Mouse (Mus musculus) gastrocnemius, adult 18-20 months (tissue): ENCODE results near the gene Cdc14a. TPM values are rescaled to one million over a fixed set of nuclear protein-coding genes. Genes with fewer than 3 reads are reported as not detected.
A peak's percentile ranks its signal among the peaks of the same experiment; 100 is the strongest.
"Not testable (repeated sequence)": the region's sequence is repeated elsewhere in the genome, so short reads cannot be mapped to it uniquely, and the experiment has no call there.

Experiments used
- DNase-seq: peaks from one replicate; pipeline ENCODE4 v3.0.0; 2021; ENCODE audit warnings: low spot score
- total RNA-seq, 2 experiments: library from RNA; stranded (reverse); gene quantifications; 2 replicates each; pipeline ENCODE4 v1.2.3; 2021

Cdc14a gene
- total RNA-seq, 2 experiments from 2014 or later: 9.4 to 16.7 TPM

DNA sequence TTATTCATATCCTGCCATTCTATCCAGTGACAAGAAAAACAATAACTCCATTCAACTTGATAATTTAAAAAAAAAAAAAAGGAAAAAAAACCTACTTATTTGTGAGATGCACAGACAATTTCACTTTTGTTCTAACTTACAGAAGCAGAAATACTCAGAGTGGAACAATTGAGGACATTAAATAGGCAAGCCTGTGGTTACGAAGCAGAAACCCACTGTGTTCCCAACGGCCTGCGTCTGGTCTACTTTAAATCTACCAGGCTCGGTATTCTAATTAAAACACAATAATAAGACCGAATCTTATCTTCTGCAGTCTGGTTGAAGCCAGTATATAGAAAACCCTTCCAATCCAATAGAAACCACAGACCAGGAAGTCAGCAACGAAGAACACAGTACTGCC is 50.6 kb downstream of the Cdc14a start:
- no peak for DNase-seq

DNA sequence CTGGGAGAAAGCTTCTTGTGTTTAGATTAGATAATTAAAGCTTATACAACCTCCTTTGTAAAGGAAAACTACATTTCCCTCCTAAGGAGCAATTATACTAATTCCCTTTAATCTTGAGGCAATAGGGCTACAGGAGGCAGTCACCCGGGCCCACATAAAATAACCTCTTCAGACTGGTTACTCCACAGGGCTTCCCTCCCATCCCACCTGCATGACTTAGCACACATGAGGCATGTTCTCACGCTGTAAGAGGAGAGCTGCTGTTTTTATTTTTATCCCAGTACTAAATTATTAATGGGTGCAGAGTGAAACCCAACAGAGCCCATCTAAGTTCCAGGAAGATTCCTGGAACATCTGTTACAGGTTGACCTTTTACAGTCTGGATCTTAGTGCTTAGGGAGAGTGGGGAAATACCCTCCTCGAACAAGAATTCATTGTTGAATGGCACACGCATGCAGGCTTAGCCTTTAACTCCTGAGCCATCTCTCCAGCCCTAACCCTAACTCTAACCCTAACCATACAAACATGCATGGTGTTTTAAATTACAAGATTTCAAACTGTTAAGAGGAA is 54.9 kb downstream of the Cdc14a start:
- DNase-seq: peak; percentile 37

DNA sequence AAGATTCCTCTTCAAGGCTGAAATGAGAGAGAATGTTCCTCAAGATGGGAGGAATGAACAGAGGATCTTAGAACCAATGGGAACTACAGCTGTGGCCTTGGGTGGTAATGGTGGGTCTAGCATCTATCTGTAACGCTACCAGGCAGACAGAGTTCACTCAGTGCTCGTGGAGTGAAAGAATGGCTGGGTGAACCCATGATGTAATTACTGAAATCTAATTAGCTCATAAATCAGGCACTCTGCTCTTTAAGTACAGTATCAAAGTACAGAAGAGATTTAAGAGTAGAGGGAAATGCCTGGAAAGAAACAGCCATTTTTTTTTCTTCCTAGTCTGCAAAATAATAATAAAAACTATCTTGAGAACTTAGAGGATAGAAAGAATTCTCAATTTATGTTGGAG is 57.7 kb downstream of the Cdc14a start:
- DNase-seq: no peak

DNA sequence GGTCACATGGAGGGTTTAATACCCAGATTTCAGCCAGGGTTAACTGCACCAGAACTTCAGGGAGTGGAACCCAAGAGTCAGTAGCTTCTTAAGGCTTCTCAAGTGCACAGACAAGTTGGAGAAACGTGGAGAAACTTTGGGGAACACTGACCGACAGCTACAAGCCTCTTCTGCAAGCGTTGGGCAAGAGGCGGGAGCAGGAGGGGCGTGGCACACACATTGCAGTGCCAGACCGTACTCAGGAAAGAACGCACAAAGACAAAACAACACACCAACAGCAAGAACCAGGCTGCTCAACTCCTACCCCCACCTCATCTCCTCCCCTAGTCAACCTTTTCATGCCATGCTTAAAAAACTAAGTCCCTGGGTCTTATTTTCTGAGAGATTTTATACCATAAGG is 61.9 kb downstream of the Cdc14a start:
- no peak for DNase-seq

DNA sequence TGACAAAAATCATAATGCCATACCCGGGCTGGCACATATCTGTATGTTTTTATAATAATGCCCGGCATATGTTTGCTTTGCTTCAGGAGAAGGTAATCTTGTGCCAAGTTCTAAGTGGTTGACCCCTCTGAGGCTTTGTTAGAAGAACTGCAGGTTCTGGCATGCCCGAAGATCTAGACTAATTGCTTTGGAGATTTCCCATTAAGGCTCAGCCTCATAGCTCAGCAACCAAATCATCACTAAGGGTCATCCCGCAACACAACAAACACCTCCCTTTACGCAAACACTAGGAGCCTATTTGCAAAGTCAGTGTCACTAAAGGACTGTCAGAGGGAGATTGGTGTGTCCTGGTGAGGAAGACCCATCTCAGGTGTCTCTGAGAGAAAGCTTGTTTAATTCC is 62.7 kb downstream of the Cdc14a start:
- DNase-seq: no peak

- no peak for DNase-seq
These were observed 66.0 kb downstream of the Cdc14a start for GRCm38 (mm10) chr3:116357866-116358265.

DNA sequence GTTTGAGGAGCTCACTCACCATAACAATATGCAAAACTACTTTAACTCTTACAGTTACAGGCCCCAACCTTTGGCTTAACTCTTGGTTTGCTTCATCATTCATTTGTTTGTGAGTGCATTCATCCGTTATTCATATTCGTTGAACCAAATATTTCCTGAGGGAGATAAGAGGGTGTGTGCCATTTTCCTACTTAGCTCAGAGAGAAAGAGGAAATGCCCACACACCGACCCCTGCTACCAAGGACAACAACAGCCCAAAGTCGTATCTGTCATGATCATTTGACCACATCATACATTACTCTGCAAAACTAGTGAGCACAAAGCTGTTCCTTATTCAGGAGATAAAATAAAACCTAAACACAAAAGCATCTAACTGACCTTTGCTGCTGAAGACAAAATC is 66.7 kb downstream of the Cdc14a start:
- no peak for DNase-seq

DNA sequence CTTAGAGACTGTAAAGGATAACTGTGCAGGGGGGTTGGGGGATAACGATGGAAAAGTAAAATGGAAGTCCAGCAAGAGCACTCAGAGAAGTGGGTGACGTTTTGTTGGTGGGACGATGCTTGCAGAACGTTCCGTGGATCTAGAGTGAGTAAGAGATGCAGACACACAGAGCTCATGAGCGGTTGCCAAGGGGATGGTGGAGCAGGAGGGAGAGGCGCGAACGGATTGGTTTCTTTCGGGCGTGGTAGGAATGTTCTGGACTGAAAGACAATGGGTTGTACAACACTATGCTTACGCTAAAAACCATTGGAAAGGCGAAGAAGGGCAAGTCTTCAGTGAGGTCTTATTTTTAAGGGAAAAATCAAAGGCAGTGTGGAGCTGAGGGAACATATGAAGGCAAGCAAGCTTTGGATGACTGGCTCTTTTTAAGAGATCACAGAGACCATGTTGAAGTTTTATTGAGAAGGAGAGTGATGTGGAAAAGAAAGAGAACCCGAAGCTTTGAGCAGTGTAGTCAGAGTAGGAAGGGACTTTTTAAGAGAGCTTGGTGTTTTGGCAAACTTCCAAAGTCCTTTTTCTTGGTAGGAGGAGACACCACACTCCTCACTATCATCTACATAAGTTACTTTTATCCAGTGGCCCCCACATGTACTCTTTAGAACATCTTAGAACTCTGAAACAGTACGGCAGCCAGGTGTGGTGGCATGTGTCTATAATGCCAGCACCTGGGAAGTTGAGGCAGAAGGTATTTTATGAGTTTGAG is 68.6 kb downstream of the Cdc14a start:
- DNase-seq: no peak

DNA sequence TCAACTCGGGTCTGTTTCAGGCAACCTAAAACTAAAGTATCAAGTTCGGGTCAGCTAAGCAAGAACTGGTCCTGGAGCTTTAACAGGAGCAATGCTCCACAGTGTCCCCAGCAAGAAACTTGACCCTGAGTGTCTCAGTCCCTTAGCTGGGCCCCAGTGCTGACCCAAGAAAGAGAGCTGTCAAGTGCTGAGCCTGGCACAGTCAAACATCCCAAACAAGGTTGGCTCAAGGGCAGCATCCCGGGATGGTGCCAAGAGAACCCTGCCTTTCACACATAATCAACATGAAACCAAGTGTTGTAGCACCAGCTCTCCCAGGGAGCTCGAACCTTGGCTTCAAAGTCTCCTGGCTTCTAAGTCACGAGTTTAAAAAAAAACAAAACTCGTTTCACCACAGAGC is 71.3 kb downstream of the Cdc14a start:
- peak; percentile 84 for DNase-seq

DNA sequence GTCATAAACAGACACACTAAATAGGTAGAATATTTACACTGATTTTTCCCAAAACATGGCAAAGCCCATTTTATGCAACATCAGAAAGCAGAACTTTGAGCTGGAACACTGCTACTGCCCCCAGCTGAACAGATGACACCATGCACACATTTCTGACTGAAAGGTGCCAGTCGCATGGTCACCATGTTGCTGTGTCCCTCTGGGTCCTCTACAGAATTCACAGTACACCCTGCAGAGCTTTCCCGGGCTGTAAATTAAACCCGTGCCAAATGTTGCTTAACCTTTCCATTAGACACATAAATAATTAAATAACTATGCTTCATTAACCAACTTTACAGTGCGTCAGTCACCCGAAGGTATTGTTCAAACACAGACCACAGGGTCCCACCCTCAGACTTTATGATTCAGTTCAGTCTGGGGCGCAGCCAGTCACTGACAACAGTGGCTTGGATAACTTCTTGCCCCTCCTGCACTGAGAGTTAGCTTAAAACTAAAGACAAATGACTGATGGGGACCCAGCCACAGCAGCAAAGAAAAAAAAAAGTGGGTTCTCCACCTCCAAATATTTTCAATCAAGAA is 73.4 kb downstream of the Cdc14a start:
- no peak for DNase-seq

- DNase-seq: not testable (repeated sequence)
These were observed 76.3 kb downstream of the Cdc14a start for GRCm38 (mm10) chr3:116347571-116347970.

DNA sequence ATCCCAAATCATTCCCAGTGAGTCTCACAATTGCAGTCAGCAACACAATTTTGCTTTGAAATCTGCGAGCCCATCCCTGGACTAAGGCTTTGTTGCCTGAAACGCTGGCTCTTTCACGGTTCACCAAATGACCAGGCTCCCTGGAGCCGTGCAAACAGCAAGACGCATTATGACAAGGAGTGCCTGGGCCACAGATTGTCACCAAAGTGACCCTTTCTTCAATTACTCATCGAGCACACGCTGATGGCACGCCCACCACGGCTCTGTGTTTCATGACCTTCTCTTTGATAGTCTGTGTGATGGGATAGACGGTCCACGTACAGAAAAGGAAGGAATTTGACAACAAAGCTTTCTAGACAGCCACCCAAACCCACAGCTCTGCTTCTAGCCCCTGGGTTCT is 78.6 kb downstream of the Cdc14a start:
- DNase-seq: no peak

DNA sequence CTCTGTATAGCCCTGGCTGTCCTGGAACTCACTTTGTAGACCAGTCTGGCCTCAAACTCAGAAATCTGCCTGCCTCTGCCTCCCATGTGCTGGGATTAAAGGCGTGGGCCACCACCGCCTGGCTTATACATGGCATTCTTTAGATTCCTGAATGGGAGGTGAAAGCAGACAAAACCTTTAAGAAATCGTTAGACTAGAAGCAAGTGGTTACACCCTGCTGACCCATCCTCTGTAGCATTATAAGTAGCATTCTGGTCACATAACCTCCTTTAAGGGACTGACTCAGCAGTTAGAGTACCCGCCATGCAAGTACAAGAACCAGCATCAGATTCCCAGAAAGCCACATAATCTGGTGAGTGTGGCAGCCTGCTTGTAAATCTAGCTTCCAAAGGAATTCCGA is 81.6 kb downstream of the Cdc14a start:
- DNase-seq: no peak

DNA sequence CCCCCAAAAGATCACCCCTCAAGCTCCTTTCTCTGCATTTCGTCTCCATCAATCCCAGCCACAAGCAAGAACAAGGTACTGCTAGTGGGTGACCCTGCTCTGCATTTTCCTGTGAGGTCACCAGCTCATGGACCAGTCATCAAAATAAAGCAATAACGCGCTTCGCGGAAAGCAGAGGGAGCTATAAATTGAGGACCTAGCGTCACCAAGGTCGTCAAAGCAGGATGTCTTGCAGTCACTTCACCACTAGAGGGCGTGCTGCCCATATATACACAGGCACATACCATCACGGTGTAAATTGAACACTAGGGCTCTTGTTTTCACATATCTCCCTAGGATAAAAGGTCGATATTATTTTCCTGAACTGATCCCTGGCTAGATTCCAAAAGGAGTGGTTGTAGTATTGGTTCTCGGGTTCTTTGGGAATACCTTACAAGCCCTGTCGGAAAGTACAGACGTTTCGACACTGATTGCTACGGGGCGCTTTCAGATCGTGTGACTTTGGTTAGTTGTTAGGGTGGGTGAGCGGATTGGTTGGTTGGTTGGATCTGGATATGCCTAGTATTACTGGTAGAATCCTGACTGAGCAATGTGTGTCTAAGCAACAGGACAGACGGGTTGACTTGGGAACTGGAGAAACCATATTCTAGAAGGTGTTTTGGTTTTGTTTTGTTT is 82.7 kb downstream of the Cdc14a start:
- peak; percentile 76 for DNase-seq

- no peak for DNase-seq
These were observed 83.6 kb downstream of the Cdc14a start for GRCm38 (mm10) chr3:116340281-116340680.

DNA sequence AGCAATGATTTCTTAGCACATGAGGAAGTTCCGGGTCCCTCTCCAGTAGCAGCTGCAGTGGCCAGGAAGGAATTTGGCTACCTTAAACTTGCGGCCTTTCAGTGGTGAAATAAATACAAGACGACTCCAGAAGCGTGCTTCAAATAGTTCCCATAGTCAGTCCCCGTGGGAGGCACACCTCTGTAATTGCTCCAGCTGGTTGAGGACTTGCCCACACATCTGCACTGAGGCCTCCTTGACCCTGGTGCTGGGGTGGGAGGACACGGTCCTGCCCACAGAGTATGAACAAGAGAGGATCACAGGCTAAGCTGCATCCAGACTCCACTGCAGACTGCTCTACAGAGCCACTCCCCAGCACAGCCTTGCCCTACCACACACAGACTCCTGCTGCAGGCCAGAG is 85.2 kb downstream of the Cdc14a start:
- peak; percentile 67 for DNase-seq

GRCm38 (mm10) chr3:116337840-116338239 is 86.0 kb downstream of the Cdc14a start:
- DNase-seq: no peak

DNA sequence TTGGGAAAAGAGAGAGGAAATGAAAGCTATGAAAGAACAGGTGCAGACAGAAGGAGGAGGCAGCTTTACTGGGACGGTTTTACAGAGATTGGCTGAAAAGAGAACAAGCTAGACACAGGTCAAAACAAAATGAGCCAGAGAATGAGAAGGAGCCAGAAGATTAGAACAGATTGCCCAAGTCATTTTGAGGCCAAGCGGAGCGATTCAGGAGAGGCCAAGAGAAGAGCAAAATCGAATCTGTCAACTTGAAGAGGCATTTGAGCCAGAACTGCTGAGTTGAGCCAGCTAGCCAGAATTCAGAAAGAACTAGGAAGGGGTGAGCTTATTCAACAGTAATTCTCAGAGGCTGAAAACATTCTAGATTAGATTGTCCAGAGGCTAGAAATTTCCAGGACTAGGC is 88.8 kb downstream of the Cdc14a start:
- no peak for DNase-seq

- DNase-seq: no peak
These were observed 90.1 kb downstream of the Cdc14a start for GRCm38 (mm10) chr3:116333711-116334110.

GRCm38 (mm10) chr3:116333229-116333628 is 90.6 kb downstream of the Cdc14a start:
- no peak for DNase-seq

GRCm38 (mm10) chr3:116331811-116332464 is 91.9 kb downstream of the Cdc14a start:
- DNase-seq: peak; percentile 71

DNA sequence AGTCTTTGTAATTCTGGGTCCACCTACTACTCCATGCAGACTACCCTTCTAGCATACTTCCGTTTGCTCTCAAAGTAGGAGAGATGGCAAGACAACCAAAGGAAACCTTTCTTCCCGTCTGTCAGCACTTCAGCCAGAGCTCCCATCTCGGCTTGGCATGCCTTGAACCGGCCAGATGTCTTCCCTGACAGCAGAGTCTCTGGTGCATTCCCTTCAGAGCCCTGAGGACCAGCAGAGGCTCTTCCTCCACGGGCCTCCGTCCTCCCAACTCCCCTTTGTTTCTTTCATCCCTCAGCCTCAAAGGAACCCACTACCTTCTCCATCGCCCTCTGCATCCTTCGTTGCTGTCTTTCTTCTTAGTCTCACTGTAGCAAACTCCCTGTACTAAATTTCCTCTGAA is 93.9 kb downstream of the Cdc14a start:
- DNase-seq: no peak
